Mouse (Mus musculus): ENCODE data around the gene Coa5.

GRCm38 (mm10) chr1:37477928-37478327 lies 48.0 kb upstream of the Coa5 start:
- no peak for TF ChIP-seq POLR2A (IDR thresholded peaks at IDR 0.05; ENCODE audit: control insufficient read depth, extremely low read depth, insufficient read depth, low read length, poor library complexity)
- no peak for TF ChIP-seq CTCF (IDR thresholded peaks at IDR 0.05; ENCODE audit: borderline replicate concordance, control insufficient read depth, extremely low read depth, insufficient read depth, low read length, poor library complexity)

Measured in thymus, adult 2 months (tissue).